Mouse (Mus musculus) layer of hippocampus, postnatal 14 days (tissue): ENCODE results near the gene Syce3. TPM values are rescaled to one million over a fixed set of nuclear protein-coding genes. Genes with fewer than 3 reads are reported as not detected.
"Not testable (repeated sequence)": the region's sequence is repeated elsewhere in the genome, so short reads cannot be mapped to it uniquely, and the experiment has no call there.

ENCODE experiments used
- DNase-seq, 2 experiments: peaks; one replicate each; pipeline ENCODE4 v3.0.0; 2021 to 2022; ENCODE audit warnings: low spot score in 2 of 2, mixed read lengths in 1 of 2
- long read RNA-seq, 2 experiments: library from polyadenylated mRNA; stranded (forward); transcript quantifications; one replicate each; pipeline ENCODE4 v2.0.0; 2021
- total RNA-seq, 2 experiments: library from RNA; stranded (reverse); gene quantifications; 2 replicates each; pipeline ENCODE4 v1.2.3; 2021

Syce3 gene
- not detected for total RNA-seq
- long read RNA-seq, experiment 1, partial matches to known transcripts: 1 of 1 reads
- long read RNA-seq, experiment 1, other reads (novel, unspliced or antisense): 0 of 1 reads
- long read RNA-seq, experiment 2: 0 reads

DNA sequence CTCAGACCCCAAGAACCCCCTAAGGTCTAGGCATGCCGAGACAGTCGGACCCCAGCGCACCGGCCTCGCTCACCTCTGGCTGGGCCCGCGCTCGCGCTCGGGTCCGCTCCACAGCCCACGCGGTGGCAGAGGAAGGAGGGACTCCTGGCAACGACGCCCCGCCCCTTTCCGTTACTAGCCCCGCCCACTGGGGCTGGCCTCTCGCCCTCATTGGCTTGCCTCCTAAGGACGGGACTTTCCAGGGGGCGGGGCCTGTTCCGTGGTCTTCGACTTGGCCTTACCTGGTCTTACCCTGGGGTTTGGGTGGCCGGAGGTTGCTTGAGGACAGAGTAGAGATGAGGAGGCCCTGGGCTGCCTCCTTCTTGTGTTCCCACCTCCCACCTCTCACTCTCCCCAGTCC lies at the start of gene Syce3:
TSS of gene Syce3 (minus strand) at position 386 of the 400 bp plus-strand sequence.
- no peak for DNase-seq

DNA sequence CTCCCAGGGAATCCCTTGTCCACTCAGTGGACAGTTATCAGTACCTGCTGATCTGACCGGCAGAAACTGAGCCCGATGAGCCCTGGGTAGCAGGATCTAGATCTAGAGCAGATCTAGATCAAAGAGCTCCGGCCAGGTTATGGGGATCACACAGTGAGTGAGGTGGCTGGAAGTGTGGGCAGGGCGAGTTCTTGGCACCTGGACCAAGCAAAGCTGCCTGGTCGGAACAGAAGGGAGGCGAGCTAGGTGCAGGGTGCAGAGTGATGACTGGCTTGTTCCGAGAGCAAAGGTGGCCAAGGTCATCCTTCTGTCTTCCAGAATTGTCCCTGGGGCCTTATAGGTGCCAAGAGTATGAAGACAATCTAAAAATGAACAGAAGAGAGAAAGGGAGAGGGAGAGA lies 49.5 kb upstream of the Syce3 start:
- no peak for DNase-seq

DNA sequence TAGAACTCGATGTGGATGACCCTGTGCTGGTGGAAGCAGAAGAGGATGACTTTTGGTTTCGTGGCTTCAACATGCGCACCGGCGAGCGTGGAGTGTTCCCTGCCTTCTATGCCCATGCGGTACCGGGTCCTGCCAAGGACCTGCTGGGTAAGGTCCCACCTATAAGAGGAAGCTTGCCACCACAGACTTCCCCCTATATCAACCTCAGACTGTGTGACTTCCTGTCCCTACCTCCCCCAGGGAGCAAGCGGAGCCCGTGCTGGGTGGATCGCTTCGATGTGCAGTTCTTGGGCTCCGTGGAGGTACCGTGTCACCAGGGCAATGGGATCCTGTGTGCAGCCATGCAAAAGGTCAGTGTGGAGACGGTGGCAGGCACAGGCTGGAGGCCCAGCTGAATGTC lies 48.6 kb upstream of the Syce3 start:
- DNase-seq: no peak

DNA sequence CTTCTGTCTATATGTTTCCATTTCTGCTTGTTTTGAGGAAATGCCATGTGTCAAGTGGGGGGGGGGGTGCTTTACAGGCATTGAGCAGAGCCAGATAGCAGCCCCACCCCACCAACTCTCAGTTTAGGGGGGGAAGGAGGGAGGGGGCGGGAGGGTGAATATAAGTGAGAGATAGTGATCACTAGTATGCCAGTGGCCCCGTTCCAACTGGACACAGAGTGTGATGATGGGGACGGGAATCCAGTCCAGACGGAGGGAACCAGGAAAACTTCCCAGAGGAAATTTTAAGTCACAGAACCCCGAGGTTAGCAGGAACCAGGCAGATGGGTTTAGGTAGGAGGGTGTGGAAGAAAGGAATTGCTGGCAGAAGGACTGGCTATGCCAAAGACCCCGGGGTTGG lies 45.3 kb upstream of the Syce3 start:
- DNase-seq: no peak

DNA sequence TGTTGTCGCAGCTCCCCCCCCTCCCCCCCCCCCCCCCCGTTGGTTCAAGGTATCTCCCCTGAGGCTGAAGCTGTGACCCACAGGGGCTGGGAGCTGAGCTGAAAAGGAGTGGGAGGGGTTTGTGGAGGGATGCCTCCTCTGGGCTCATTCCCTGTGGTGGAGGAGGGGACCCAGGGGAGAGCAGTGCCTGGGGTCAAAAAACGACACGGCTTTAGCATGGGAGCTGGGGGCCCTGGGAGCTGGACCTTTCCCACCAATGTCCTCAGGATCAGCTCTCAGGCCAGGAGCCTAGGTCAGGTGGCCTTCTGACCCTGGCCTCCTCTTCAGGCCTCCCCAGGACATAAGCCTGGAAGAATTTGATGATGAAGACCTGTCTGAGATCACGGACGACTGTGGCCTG lies 44.6 kb upstream of the Syce3 start:
- no peak for DNase-seq

DNA sequence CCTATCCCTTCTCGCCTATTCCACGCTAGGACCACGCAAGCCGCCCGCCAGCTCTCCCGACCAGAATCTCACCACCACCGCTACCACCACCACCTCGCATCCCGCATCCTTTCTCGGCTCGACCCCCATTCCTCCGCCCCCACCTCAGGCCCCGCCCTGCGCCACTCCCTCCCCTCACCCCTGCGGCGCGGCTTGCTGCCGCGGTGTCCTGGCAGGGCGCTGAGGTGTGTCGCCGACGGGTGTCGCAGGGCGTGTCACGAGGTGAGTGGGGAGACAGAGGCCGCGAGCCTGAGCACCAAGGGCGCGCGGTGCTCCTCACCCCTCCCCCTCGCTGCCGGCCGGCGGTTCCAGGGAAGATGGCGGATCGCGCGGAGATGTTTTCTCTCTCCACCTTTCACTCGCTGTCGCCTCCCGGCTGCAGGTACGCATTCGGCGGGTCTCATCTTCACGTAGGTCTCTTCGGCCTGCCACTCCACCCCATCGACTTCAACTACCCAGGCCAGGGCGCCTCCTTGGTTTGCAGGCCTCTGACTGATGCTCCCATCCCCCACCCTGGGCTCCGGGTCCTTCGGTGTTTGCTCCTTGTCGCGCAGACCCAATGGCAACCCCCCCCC lies 43.7 kb upstream of the Syce3 start, which contains the start of gene Mapk8ip2:
TSS of gene Mapk8ip2 (plus strand) at position 49 of the 614 bp plus-strand sequence.
- DNase-seq: peak in 1 of 2 experiments; percentile 67

DNA sequence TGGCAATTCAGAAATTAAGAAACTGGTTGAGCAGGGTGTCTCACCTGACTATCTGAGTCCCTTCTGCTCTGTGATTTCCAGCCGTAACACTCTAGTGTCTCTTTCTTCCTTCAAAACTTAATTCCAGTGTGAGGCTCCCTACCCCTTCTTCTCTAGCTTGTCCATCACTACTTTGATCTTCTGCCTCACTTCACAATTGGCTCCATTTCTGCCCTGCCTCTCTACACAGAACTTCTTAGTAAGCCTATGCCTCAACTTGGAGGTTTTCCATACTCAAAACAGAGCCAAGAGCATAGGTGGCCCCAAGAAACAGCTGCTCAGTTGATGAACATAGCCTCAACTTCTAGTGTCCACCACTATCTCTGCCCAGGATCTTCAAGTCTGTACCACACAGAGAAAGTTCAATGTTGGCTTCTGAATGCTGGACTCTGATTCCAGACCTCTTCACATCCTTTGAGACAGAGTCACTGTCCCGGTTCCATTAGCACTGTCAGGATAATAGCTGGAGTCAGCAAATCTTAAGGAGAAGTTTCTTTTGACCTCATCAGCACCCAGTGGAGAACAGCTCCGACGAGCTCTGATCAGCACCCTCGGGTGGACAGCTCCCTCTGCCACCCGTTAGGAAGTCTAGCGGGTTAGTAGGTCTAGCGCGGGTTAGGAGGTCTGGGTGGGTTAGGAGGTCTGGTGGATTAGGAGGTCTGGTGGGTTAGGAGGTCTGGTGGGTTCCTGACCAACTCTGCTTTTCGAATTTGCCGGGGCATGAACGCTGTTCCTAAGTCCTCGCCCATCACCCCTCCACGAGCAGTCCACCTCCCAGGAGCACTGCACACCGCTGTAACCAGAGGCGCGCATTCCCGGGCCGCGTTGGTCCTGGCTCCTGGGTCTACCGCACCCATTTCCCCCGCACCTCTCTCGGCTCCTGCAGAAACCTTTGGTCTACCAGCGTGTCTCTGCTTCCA lies 42.9 kb upstream of the Syce3 start:
- DNase-seq: no peak

DNA sequence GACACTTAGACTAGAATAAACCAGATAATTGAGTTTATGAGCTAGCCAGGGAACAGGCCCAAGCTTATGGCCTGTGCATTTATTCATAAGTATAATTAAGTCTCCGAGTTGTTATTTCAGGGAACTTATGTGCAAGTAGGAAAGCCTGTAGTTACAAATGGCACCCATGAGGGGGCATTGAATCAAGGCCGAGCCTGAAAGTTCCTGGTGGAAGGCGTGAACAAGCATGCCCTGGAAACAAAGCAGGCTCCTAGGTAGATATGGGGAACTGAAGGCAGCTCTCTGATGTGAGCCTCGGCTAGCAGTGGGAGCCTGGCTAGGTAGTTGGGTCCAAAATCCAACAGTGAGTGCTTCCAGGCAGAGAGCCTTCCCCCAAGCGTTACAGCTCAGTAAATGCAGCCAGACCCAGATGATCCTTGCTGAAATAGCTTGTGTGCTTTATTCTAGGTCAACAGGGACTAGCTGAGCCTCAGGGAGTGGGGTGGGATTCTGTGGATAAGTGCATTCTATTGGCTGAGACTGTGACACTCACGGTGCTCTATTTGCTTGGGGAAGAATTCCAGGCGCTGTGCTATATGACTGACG lies 32.3 kb upstream of the Syce3 start:
- DNase-seq: no peak

DNA sequence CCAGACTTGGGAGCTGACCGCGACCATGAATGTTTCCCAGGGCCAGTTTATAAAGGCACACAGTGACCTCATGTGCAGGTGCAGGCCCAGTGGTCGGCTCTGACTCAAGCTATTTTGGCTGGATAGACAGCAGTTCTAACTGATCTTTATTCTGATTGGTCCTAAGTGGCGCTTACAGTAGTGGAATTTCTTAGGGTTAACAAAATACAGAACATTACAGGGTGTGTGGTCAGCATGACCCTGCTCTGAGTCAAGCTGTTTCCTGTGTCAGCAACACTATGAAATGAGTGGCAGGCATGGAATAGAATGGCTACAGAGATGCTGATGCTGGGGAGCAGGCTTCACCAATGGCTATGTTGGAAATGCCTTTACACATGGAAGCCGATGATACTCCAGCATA lies 25.6 kb upstream of the Syce3 start:
- no peak for DNase-seq

DNA sequence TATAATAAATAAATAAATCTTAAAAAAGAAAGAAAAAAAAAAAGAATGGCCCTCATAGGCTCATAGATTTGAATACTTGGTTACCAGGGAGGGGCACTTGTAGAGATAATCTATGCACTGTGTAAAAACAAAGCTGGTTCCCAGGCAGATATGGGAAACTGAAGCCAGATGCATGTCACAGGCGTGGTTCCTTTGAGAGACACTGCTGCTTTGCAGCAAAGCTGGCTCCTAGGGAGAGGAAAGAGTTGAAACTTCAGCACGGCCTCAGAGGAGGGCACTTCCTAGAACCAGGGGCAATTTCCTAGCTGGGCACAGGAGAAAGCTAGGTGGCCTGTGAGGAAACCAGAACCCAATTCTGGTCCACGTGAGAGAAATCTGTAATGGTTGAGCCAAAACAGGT lies 23.8 kb upstream of the Syce3 start:
- no peak for DNase-seq

DNA sequence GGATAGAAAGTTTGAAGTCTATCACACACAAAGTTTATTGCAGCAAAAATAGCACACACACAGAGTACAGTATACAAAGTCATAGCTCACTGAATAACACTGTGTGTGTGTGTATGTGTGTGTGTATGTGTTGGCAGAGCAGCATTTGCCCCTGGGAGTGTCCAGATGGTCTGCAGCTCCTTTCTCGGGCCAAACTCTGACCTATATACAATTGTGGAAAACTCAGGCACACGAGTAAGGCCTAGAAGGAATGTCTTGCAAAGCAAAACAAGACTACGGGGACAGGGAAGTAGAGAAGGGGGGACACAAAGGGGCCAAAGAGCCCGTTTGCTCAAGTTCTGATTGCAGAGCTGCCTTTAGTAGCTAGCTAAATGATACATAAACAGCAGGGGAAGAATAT lies 22.6 kb upstream of the Syce3 start:
- no peak for DNase-seq

DNA sequence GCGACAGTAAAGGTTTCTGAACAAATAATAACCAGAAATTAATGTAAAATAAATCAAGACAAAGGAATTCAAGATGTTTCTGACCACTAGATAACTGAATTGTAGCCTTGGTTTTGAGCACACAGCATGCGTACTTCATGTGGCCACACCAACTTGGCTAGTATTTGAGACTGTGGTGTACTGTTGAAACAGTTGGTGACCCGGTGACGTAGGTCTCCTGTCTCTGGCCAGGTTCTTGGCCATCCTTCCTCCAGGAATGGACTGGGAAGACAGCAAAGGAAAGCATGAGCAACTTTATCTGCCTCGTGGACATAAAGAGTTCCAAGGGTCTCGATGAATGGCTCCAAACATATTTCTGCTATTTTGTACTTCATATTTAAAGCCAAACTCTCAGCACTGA lies 21.5 kb upstream of the Syce3 start:
- no peak for DNase-seq

DNA sequence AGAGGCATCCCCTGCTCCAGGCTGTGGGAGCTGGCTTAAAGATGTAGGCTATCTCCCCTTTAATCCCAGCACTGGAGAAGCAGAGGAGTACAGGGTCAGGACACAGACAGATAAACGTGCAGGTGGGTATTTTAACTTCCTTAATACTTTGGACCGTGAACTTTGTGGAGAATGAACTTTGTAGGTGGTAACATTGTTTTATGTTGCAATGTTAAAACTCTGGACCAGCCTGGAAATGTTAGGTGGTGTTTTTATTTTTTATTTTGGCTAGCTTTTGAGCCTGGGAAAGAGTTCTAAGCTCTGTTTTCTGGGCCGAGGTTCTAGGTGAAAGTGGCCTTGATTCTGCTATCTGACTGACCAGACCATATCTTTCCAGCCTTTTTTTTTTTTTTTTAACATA lies 21.0 kb upstream of the Syce3 start:
- no peak for DNase-seq

DNA sequence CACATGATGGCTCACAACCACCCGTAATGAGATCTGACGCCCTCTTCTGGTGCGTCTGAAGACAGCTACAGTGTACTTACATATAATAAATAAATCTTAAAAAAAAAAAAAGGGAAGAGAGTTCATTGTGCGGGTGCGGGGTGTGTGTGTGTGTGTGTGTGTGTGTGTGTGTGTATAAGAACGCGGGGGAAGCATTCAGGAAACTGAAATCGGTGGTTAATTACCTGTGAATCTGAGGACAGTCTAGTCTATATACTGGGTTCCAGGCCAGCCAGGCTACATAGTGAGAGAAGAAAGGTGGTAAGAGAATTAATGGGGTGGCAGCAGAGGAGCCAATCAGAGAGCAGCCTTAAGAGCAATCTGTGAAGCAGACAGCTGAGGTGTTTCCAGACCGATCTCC lies 20.5 kb upstream of the Syce3 start:
- not testable (repeated sequence) for DNase-seq

DNA sequence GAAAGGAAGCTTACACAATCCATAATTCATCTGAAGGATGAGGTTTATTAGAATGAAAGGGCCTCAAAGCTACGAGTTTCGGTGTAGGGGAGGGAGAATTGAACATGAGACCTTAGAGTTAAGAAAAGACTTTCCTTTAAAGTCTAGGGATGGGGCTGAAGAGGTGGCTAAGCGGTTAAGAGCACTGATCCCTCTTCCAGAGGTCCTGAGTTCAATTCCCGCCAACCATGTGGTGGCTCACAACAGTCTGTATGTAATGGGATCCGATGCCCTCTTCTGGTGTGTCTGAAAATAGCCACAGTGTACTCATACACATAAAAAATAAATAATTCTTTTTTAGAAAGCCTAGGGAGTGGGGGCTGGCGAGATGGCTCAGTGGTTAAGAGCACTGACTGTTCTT lies 20.0 kb upstream of the Syce3 start:
- DNase-seq: no peak

DNA sequence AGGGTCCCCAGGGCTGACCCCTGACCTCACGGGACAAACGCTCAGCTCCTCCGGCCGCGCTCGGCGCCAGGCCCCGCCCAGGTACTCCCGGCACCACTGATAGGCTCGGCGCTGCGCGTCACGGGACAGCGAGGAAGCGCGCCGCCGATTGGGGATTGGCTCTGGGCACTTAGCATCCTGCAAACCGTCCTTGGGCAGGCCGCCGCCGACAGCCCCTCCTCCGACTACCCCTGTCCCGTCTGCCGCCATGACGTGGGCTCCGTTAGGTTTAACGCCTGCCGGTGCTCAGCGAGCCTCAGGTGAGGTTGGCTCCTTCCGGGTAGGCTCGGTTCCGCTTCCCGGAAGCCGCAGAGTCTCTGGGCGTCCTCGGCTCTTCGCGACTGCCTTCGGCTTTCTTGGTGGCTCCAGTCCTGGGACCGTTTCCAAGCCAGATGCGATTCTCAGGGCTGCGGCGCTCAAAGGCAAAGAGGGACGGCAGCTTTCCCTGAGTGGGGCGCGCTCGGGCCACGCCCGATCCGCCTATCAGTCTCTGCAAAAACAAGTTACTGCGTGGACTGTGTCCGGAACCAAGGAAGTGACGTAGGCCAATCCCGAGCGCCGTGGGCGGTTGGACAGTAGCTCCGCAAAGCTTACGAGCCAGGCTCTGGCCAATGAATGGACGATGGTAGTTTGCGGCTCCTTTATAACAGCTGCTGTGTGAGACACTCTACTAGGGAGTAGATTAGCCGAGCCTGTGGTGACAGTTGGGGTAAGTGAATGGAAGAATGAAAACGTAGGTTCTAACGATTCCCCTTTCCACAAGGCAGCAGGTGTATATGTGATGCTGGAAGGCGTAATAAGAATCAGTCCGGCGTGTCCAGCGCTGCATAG lies 19.3 kb upstream of the Syce3 start, which contains the start of the genes C730034F03Rik, Gm44502 and Chkb:
TSS of gene C730034F03Rik (plus strand) at position 238 of the 870 bp plus-strand sequence.
TSS of gene Gm44502 (minus strand) at position 345 of the 870 bp plus-strand sequence.
TSS of gene Chkb (minus strand) at position 557 of the 870 bp plus-strand sequence.
- peak; percentile 91 to 95 for DNase-seq

DNA sequence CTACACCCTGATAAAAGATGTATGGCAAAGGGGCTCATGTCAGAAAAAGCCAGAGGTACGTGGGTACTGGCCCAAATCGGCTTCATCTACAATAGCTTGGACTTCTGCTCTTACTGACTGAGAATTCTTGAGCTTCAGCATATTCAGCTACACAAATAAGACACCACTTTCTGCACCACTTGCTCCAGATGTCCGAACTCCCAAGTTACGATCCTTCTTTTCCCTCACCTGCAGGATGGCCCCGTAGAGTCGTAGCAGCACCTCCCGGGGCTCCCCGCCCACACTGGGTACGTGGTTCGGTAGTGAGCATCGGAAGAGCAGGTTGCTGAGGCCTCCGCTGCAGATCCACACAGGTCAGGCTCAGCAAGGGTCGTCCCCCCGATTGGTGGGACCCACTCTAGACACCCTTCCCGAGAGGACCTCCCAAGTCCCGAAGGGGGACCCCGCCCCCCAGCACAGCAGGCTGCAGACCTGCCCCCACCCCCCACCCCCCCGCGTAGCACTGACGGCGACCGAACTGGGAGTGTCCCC lies 18.6 kb upstream of the Syce3 start:
- no peak for DNase-seq

DNA sequence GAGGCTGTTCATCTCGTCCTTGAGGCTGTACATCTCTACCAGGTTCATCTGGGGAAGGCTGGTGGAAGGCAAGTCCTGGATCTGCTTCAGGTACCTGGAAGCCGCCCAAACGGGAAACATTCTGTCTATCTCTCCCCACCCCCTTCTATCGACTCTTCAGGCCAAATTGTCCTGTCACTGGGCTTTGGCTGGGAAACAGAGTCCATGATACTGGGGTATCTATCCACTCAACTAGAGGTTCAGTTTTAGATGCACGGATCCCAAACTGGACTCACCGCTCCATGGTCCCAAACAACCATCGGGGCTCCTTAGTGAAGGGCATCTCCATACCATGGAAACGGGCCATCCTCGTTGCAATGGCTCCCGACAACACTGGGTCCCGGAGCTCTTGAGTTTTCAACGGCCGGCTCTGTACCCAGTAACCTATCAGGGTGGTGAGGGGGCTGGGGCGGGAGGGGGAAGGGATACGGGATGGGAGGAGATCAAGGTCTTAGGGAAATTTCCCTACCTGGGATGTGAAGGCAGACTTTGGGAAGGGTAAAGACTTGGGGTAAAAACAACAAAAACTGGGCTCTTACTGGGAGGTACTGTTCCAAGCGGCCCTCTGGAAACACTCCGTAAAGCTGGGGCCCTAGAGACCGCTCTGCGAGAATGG lies 18.0 kb upstream of the Syce3 start:
- DNase-seq: no peak

DNA sequence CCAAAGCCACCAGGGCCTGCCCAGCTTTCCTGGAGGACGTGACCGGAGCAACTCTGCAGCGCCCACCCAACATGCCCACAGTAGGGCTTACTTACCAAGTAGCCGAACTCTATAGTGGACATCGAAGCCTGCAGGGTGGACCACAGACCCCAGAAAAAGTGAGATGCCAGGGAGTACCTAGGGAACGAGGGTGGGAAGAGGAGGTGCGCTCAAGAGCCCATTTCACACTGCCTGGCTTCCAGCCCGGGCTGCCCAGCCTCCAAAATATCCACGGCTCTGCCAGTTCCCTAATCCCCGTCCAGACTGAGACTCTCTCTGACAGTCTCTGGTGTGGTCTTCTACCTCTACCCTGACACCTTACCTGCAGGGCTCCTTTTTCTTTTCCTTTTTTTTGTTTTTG lies 16.4 kb upstream of the Syce3 start:
- DNase-seq: no peak

DNA sequence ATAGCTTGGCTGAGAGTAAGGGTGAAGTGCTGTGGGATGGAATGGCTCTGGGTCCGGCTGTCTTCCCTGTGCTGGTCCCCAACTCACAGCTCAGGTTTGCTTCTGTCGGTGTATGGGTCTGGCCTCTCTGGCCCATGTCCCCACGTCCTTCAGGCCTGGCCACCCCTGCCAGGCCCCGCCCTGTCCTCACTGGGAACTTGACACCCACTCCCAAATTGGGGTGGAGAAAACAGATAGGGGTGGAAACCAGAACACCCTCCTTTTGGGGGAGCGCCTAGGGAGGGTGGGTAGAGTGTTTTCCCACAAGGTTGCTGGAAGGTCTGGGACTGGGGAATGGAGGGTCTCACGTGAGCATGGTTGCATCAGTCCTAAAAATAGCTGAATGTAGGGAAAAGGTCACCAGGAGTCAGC lies 15.4 kb upstream of the Syce3 start, which contains the start of gene Cpt1b:
TSS of gene Cpt1b (minus strand) at position 153 of the 411 bp plus-strand sequence.
- no peak for DNase-seq
